Mouse (Mus musculus) heart, embryonic 11.5 days (tissue): ENCODE data around the gene Rnf31. TPM values are rescaled to one million over a fixed set of nuclear protein-coding genes. Genes with fewer than 3 reads are reported as not detected.

Experiments used
- ATAC-seq: fragments of 200-750 bp; cut with Nextera tagmentation; replicated peaks from 2 replicates; pipeline ENCODE4 v1.8.0; 2017; ENCODE audit warnings: moderate library complexity; ENCODE audit not compliant: insufficient number of reproducible peaks, low FRiP score, low TSS enrichment
- H3K27ac ChIP-seq: fragments of 300-500 bp; sonication (generic); 2 replicates; pipeline ENCODE4 v1.5.1; 2014; ENCODE audit warnings: mild to moderate bottlenecking, low read depth, low read length
- H3K27me3 ChIP-seq: fragments of 300-500 bp; sonication (generic); 2 replicates; pipeline ENCODE4 v1.6.1; 2014; ENCODE audit warnings: mild to moderate bottlenecking, low read length, mixed read lengths; ENCODE audit not compliant: control insufficient read depth, insufficient read depth
- H3K36me3 ChIP-seq: fragments of 300-500 bp; sonication (generic); 2 replicates; pipeline ENCODE4 v1.6.1; 2014; ENCODE audit warnings: mild to moderate bottlenecking, low read length, moderate library complexity, mixed read lengths; ENCODE audit not compliant: control insufficient read depth, insufficient read depth
- H3K4me1 ChIP-seq: fragments of 300-500 bp; sonication (generic); 2 replicates; pipeline ENCODE4 v1.6.1; 2014; ENCODE audit warnings: low read length; ENCODE audit not compliant: control insufficient read depth, insufficient read depth
- H3K4me2 ChIP-seq: fragments of 300-500 bp; sonication (generic); 2 replicates; pipeline ENCODE4 v1.6.1; 2014; ENCODE audit warnings: mild to moderate bottlenecking, moderate library complexity
- H3K4me3 ChIP-seq: fragments of 300-500 bp; sonication (generic); 2 replicates; pipeline ENCODE4 v1.5.1; 2014; ENCODE audit warnings: low read depth, low read length
- H3K9ac ChIP-seq: fragments of 300-500 bp; sonication (generic); 2 replicates; pipeline ENCODE4 v1.6.1; 2014; ENCODE audit warnings: mild to moderate bottlenecking, low read depth, low read length, moderate library complexity
- H3K9me3 ChIP-seq: fragments of 300-500 bp; sonication (generic); replicated peaks from 2 replicates; pipeline ENCODE4 v1.6.1; 2016; ENCODE audit warnings: low read length; ENCODE audit not compliant: control insufficient read depth
- WGBS: fragments of 180-500 bp; shearing (Covaris S2); extraction: QIAGEN DNeasy Blood & Tissue Kit; methylation state at CpG from one replicate; pipeline ENCODE4 v1.1.7; 2014; ENCODE audit not compliant: insufficient replicate concordance; 5-methylcytosine and 5-hydroxymethylcytosine counted together
- polyA plus RNA-seq: library from polyadenylated mRNA; unstranded; fragments of >200 nt; fragmentation: Nextera tagmentation; extraction: Ambion mirVana; gene quantifications from 2 replicates; pipeline ENCODE4 v1.2.1, GENCODE M21; 2014

The Rnf31 gene
- polyA plus RNA-seq, 1 experiment from 2014 or later = 13.0 TPM

DNA sequence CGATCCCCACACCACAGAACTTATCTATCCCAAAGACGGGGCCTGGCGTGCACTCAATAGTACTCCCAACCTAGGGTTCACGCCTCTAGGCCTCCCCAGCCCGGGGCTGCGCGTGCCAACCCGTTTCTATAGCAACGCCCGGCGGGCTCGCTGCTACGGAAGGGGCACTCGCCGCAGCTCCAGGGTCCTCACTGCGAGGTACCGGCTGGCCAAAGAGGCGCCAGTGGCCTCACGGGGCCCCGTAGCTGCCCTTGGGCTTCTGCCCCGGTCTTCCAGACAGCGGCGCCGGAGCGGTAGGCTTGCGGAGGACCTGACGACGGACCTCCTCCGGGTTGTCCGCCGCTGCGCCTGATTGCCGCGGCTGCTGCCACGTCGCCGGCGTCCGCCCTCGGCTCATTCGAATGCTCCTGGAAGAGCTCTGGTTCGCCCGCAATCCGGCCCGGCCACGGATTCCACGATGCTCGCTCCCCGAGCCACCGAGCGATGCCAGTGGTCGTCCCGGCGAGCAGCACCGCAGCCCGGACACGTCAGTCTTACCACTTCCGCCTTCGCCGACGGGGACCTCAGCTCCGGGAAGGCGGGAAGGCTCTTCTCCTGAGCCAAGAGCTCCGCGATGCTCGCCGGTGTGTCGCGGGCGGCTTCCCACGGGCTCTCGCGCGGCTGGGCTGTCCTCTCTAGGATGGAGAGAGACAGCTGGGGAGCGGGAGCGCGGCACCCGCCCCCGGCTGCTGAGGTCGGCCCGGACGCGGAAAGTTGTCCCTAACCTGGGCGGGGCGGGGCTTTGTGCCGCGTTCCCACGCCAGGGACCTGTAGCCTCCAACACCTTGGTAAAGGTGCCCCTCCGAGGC, 51.8 kb downstream of the Rnf31 start, which contains the start of gene Tm9sf1:
Gene Tm9sf1 (minus strand): TSS at position 747 of the 848 bp plus-strand sequence.
- peak within 1 kb of the TSS; percentile 96 for H3K4me3 ChIP-seq
- H3K9me3 ChIP-seq = no peaks in the 10 kb centered on the region
- H3K27me3 ChIP-seq = no peaks in the 10 kb centered on the region
- peak within 1 kb of the TSS; percentile 97 for H3K9ac ChIP-seq
- ATAC-seq = peak; percentile 82
- peaks cover 14% of the 10 kb centered on the region for H3K36me3 ChIP-seq
- peak within 1 kb of the TSS; percentile 95 for H3K27ac ChIP-seq
- H3K4me2 ChIP-seq = peak within 1 kb of the TSS; percentile 91
- under 1% methylated on average over 87 of the region's 89 CpGs for whole genome bisulfite sequencing
- H3K4me1 ChIP-seq = peaks cover 18% of the 10 kb centered on the region

DNA sequence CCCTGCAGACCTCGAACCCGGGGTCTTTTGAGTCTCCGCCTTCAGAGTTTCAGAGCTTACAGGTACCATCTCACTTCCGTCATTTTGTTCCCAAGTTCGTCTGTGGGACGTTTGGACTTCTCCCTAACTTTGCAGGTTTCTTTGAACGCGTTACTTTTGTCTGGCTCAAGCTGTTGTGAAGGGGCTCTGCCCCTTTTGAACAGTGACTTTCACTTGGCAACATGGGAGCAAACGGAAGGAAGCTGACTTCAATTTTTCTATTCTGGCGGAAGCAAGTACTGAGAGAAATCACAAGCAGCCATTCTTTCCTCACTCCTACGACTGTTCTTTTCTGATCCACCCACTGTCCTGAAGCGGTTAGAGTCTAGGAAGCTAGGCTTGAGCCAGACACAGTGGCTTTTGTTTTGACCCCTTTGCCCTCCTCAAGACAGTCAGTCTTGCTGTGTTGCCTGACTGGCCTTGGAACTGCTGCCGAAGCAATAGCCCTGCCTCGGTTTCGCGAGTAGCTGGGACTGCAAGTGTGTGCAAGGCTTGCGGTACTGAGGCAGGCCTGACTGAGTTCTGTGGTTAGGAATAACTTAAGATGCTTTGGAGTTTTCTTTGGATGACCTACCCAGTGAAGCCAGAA, 52.9 kb downstream of the Rnf31 start:
- peaks cover 18% of the 10 kb centered on the region for H3K4me1 ChIP-seq
- peak overlapping the region; percentile 91 for H3K4me2 ChIP-seq
- H3K9me3 ChIP-seq = no peaks in the 10 kb centered on the region
- peaks cover 12% of the 10 kb centered on the region for H3K36me3 ChIP-seq
- ATAC-seq = no peak
- H3K27ac ChIP-seq = peak overlapping the region; percentile 95; the same call in 1 of the 2 replicates
- peak overlapping the region; percentile 96 for H3K4me3 ChIP-seq
- H3K9ac ChIP-seq = peak overlapping the region; percentile 97
- 32% methylated on average over 17 of the region's 17 CpGs for WGBS
- H3K27me3 ChIP-seq = no peaks in the 10 kb centered on the region

DNA sequence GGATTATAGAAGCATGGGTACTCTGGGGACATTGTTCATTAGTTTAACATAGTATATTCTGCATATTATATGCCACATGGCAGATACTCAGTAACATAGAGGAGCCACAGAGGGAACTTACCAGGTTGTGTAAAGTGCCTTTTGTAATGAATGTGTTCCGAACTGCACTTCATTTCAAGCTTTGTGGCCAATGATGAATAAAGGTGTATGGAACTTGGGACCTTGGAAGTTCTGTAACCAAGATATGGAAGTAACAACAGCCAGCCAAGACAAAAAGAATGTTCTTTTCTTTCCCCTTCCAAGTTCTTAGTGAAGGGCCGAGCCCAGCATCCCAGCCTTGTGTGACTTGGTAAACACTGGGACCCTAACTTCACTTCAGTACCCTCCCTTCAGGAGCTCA, 58.4 kb downstream of the Rnf31 start, which contains the start of gene Tssk4:
Gene Tssk4 (plus strand): TSS at position 301 of the 400 bp plus-strand sequence.
- Histone ChIP-seq H3K4me3 (no peak within 1 kb of the TSS), H3K36me3 (peaks cover 5% of the 10 kb centered on the region), H3K4me2 (no peak within 1 kb of the TSS), H3K27ac (no peak within 1 kb of the TSS), H3K9ac (no peak within 1 kb of the TSS), H3K27me3 (no peaks in the 10 kb centered on the region), H3K4me1 (peaks cover 6% of the 10 kb centered on the region), H3K9me3 (no peaks in the 10 kb centered on the region)
- no peak for ATAC-seq
- WGBS = 91% methylated on average over 2 of the region's 2 CpGs

- Histone ChIP-seq H3K9ac (no peak overlapping the region), H3K4me2 (no peak overlapping the region), H3K27me3 (no peaks in the 10 kb centered on the region), H3K4me3 (no peak overlapping the region), H3K9me3 (no peaks in the 10 kb centered on the region), H3K4me1 (no peaks in the 10 kb centered on the region), H3K27ac (no peak overlapping the region), H3K36me3 (peaks cover under 1% of the 10 kb centered on the region)
- 80% methylated on average over 7 of the region's 7 CpGs for WGBS
- no peak for ATAC-seq
Observed at GRCm38 (mm10) chr14:55651528-55651927, 60.0 kb downstream of the Rnf31 start.

Other genes starting within 250 kb of the Rnf31 start
- 22.0 and 44.5 TPM in 2 replicates for gene Dhrs4, start 113.0 kb upstream of the Rnf31 start, polyA plus RNA-seq
- 2.2 TPM in 2 replicates for gene Carmil3, start 101.1 kb upstream of the Rnf31 start, polyA plus RNA-seq
- 0.32 and 0.43 TPM in 2 replicates for gene Cpne6, start 81.3 kb upstream of the Rnf31 start, polyA plus RNA-seq
- not detected in 2 replicates for gene Nrl, start 66.7 kb upstream of the Rnf31 start, polyA plus RNA-seq
- 28.0 and 33.0 TPM in 2 replicates for gene Pck2, start 51.4 kb upstream of the Rnf31 start, polyA plus RNA-seq
- 61.3 and 71.1 TPM in 2 replicates for gene Dcaf11, start 31.7 kb upstream of the Rnf31 start, polyA plus RNA-seq
- 1.0 and 1.3 TPM in 2 replicates for gene A730061H03Rik, start 31.3 kb upstream of the Rnf31 start, polyA plus RNA-seq
- gene Fitm1, start 16.1 kb upstream of the Rnf31 start, polyA plus RNA-seq = 107 and 108 TPM in 2 replicates
- 223 and 235 TPM in 2 replicates for gene Psme1, start 13.6 kb upstream of the Rnf31 start, polyA plus RNA-seq
- 18.7 and 20.0 TPM in 2 replicates for gene Emc9, start 6.4 kb upstream of the Rnf31 start, polyA plus RNA-seq
- 222 and 223 TPM in 2 replicates for gene Psme2, start 595 bp upstream of the Rnf31 start, polyA plus RNA-seq
- gene Irf9, start 11.9 kb downstream of the Rnf31 start, polyA plus RNA-seq = 6.4 and 7.5 TPM in 2 replicates
- gene Rec8, start 26.3 kb downstream of the Rnf31 start, polyA plus RNA-seq = 8.8 and 14.1 TPM in 2 replicates
- gene Ipo4, start 44.2 kb downstream of the Rnf31 start, polyA plus RNA-seq = 70.1 and 81.7 TPM in 2 replicates
- gene Gm49378, start 46.2 kb downstream of the Rnf31 start, polyA plus RNA-seq = 1.9 and 4.2 TPM in 2 replicates
- gene Tm9sf1, start 52.1 kb downstream of the Rnf31 start, polyA plus RNA-seq = 78.7 and 86.9 TPM in 2 replicates
- gene Tssk4, start 58.5 kb downstream of the Rnf31 start, polyA plus RNA-seq = 0.63 TPM in 2 replicates
- gene Mdp1, start 68.8 kb downstream of the Rnf31 start, polyA plus RNA-seq = 72.0 and 74.2 TPM in 2 replicates
- gene Gmpr2, start 80.2 kb downstream of the Rnf31 start, polyA plus RNA-seq = 41.3 and 43.3 TPM in 2 replicates
- 512 and 535 TPM in 2 replicates for gene Nedd8, start 80.4 kb downstream of the Rnf31 start, polyA plus RNA-seq
- gene Tinf2, start 90.1 kb downstream of the Rnf31 start, polyA plus RNA-seq = 39.6 and 42.3 TPM in 2 replicates
- gene Tgm1, start 122.2 kb downstream of the Rnf31 start, polyA plus RNA-seq = 0.13 and 0.30 TPM in 2 replicates
- 19.1 and 19.7 TPM in 2 replicates for gene Rabggta, start 130.6 kb downstream of the Rnf31 start, polyA plus RNA-seq
- gene Dhrs1, start 154.0 kb downstream of the Rnf31 start, polyA plus RNA-seq = 56.4 and 60.3 TPM in 2 replicates
- gene Nop9, start 154.0 kb downstream of the Rnf31 start, polyA plus RNA-seq = 25.1 and 26.3 TPM in 2 replicates
- 1.4 and 1.7 TPM in 2 replicates for gene Cideb, start 166.8 kb downstream of the Rnf31 start, polyA plus RNA-seq
- 0.16 and 1.0 TPM in 2 replicates for gene Ltb4r2, start 169.7 kb downstream of the Rnf31 start, polyA plus RNA-seq
- gene Ltb4r1, start 174.3 kb downstream of the Rnf31 start, polyA plus RNA-seq = 0.11 and 0.21 TPM in 2 replicates
- 13.2 and 19.7 TPM in 2 replicates for gene Adcy4, start 192.4 kb downstream of the Rnf31 start, polyA plus RNA-seq
- 19.6 and 19.8 TPM in 2 replicates for gene Ripk3, start 197.2 kb downstream of the Rnf31 start, polyA plus RNA-seq
- gene Nfatc4, start 231.4 kb downstream of the Rnf31 start, polyA plus RNA-seq = 15.5 and 16.9 TPM in 2 replicates